Mouse (Mus musculus): ENCODE measurements around the gene Fam3b. TPM values are rescaled to one million over a fixed set of nuclear protein-coding genes. Genes with fewer than 3 reads are reported as not detected.
A peak's percentile ranks its signal among the peaks of the same experiment; 100 is the strongest.

The Fam3b gene
- polyA plus RNA-seq, 1 experiment: not detected

DNA sequence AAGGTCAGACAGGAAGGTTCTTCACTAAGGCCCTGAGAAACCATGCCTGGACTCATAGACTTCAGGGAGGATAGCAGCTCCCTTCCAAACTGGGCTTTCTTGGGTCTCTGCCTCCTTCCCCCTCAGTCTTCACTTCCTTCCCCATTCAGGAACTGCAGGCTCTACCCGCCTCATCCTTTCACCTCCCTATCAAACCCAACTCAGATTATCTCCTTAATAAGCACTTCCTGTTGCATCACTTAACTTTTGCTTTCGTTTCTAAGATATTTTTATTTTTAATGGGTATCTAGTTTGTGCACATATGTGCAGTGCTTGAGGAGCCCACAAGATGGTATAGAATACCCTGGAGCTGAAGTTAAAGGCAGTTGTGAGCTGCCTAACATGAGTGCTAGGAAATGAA lies 36.0 kb downstream of the Fam3b start:
- H3K27me3 ChIP-seq (ENCODE audit: control insufficient read depth, insufficient read depth, insufficient read length): no peaks in the 10 kb centered on the region
- no peak overlapping the region for H3ac ChIP-seq (ENCODE audit: control insufficient read depth, insufficient read length)
- no peak overlapping the region for H3K4me3 ChIP-seq
- H3K79me2 ChIP-seq (ENCODE audit: control insufficient read depth, insufficient read depth): no peaks in the 10 kb centered on the region
- H3K4me2 ChIP-seq (ENCODE audit: low read depth): no peak overlapping the region
- no peaks in the 10 kb centered on the region for H3K36me3 ChIP-seq (ENCODE audit: control insufficient read depth, insufficient read depth)
- TF ChIP-seq REST (IDR thresholded peaks at IDR 0.05; ENCODE audit: insufficient read depth, insufficient read length): no peak
- no peak for TF ChIP-seq SRF (IDR thresholded peaks at IDR 0.05; ENCODE audit: control insufficient read depth, insufficient read length, low read depth)
- TF ChIP-seq POLR2A (IDR thresholded peaks at IDR 0.05; ENCODE audit: insufficient read length, low read depth): no peak
- no peak for TF ChIP-seq POLR2AphosphoS2 (IDR thresholded peaks at IDR 0.05; ENCODE audit: insufficient read length, low read depth)
- TF ChIP-seq MAX (IDR thresholded peaks at IDR 0.05; ENCODE audit: low read depth): no peak
- no peak for TF ChIP-seq USF1 (IDR thresholded peaks at IDR 0.05; ENCODE audit: low read depth)
- no peak for TF ChIP-seq TCF3 (IDR thresholded peaks at IDR 0.05; ENCODE audit: insufficient read length, low read depth)
- TF ChIP-seq MYOD1 (IDR thresholded peaks at IDR 0.05; ENCODE audit: control insufficient read depth in 1 of 3, insufficient read length in 2 of 3, low read depth in 2 of 3): no peak
- TF ChIP-seq TCF12 (IDR thresholded peaks at IDR 0.05; ENCODE audit: insufficient read depth, poor library complexity, severe bottlenecking): no peak
- TF ChIP-seq E2F4 (IDR thresholded peaks at IDR 0.05; ENCODE audit: insufficient read depth): no peak
- no peak for TF ChIP-seq CEBPB (IDR thresholded peaks at IDR 0.05; ENCODE audit: insufficient read depth, poor library complexity, severe bottlenecking)
- TF ChIP-seq MYOG (IDR thresholded peaks at IDR 0.05; ENCODE audit: control insufficient read depth in 1 of 3, insufficient read depth in 1 of 3, insufficient read length in 2 of 3, low read depth in 2 of 3): no peak

DNA sequence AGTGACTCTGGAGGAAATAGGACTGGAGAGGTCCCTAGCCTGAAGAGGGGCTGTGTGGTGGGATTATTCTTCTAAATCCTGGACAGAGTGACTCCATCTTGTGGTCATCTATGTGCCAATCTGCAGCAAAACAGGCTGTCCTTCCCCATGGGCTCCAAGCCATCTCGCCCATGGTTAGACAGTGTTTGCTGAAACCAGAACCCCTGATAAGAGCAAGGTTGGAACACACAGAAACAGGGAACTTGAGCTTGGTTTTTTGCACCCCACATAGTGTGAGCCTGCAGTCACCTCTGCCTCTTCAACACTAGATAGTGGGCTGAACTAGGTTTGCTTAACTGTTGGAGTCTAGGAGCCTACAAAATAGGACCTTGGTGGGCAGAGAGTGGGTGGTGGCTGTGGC lies 38.1 kb downstream of the Fam3b start:
- H3K36me3 ChIP-seq (ENCODE audit: control insufficient read depth, insufficient read depth): no peaks in the 10 kb centered on the region
- H3K4me3 ChIP-seq: no peak overlapping the region
- no peak overlapping the region for H3ac ChIP-seq (ENCODE audit: control insufficient read depth, insufficient read length)
- TF ChIP-seq MAX (IDR thresholded peaks at IDR 0.05; ENCODE audit: low read depth) (no peak), E2F4 (IDR thresholded peaks at IDR 0.05; ENCODE audit: insufficient read depth) (no peak), POLR2AphosphoS2 (IDR thresholded peaks at IDR 0.05; ENCODE audit: insufficient read length, low read depth) (no peak), REST (IDR thresholded peaks at IDR 0.05; ENCODE audit: insufficient read depth, insufficient read length) (no peak), POLR2A (IDR thresholded peaks at IDR 0.05; ENCODE audit: insufficient read length, low read depth) (no peak), TCF3 (IDR thresholded peaks at IDR 0.05; ENCODE audit: insufficient read length, low read depth) (no peak), SRF (IDR thresholded peaks at IDR 0.05; ENCODE audit: control insufficient read depth, insufficient read length, low read depth) (no peak), TCF12 (IDR thresholded peaks at IDR 0.05; ENCODE audit: insufficient read depth, poor library complexity, severe bottlenecking) (no peak), USF1 (IDR thresholded peaks at IDR 0.05; ENCODE audit: low read depth) (no peak), CEBPB (IDR thresholded peaks at IDR 0.05; ENCODE audit: insufficient read depth, poor library complexity, severe bottlenecking) (no peak)
- H3K27me3 ChIP-seq (ENCODE audit: control insufficient read depth, insufficient read depth, insufficient read length): no peaks in the 10 kb centered on the region
- H3K4me2 ChIP-seq (ENCODE audit: low read depth): no peak overlapping the region
- no peaks in the 10 kb centered on the region for H3K79me2 ChIP-seq (ENCODE audit: control insufficient read depth, insufficient read depth)

DNA sequence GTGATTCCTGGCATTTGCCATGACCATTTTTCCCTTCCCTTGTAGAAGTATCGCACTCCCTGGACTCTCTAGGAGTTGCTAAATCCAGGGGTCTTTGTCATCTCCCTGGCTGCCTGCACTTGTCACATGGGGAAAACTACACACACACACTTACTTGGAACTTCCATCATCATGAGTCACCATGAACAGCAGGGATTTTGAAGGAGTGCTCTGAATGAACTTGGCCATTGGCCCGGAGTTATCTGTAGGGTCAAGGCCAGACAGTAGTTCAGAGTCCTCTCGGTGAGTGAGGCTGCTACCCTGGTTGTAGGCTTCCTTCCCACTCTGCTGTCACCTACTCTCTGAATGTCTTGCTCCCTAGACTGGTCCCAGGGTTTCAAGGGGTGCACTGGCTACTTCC lies 39.0 kb downstream of the Fam3b start:
- TF ChIP-seq USF1 (IDR thresholded peaks at IDR 0.05; ENCODE audit: low read depth) (peak; percentile 55), REST (IDR thresholded peaks at IDR 0.05; ENCODE audit: insufficient read depth, insufficient read length) (no peak)
- H3K36me3 ChIP-seq (ENCODE audit: control insufficient read depth, insufficient read depth): no peaks in the 10 kb centered on the region

DNA sequence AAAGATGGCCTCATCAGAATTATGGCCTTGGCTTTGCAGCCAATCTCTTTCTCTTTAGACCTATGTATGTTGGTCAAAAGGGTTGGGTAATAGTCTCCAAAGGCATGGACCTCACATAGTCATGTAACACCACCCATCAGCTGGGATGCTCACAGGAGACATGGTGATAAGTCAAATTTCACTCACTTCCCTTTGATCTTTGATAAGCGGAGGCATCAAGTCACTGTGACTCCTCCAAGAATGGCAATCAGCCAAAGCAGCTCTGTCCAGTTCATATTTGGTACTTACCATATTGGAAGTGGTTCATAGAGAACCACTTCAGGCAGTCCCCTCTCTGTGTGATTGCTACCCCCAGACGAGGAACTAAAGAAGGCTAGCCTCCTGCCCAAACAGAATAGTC lies 39.9 kb downstream of the Fam3b start:
- Histone ChIP-seq H3K4me2 (ENCODE audit: low read depth) (no peak overlapping the region), H3ac (ENCODE audit: control insufficient read depth, insufficient read length) (no peak overlapping the region), H3K36me3 (ENCODE audit: control insufficient read depth, insufficient read depth) (no peaks in the 10 kb centered on the region), H3K4me3 (no peak overlapping the region), H3K79me2 (ENCODE audit: control insufficient read depth, insufficient read depth) (no peaks in the 10 kb centered on the region), H3K27me3 (ENCODE audit: control insufficient read depth, insufficient read depth, insufficient read length) (no peaks in the 10 kb centered on the region)
- no peak for TF ChIP-seq CEBPB (IDR thresholded peaks at IDR 0.05; ENCODE audit: insufficient read depth, poor library complexity, severe bottlenecking)
- no peak for TF ChIP-seq TCF3 (IDR thresholded peaks at IDR 0.05; ENCODE audit: insufficient read length, low read depth)
- no peak for TF ChIP-seq POLR2AphosphoS2 (IDR thresholded peaks at IDR 0.05; ENCODE audit: insufficient read length, low read depth)
- TF ChIP-seq MAX (IDR thresholded peaks at IDR 0.05; ENCODE audit: low read depth): no peak
- no peak for TF ChIP-seq SRF (IDR thresholded peaks at IDR 0.05; ENCODE audit: control insufficient read depth, insufficient read length, low read depth)
- TF ChIP-seq TCF12 (IDR thresholded peaks at IDR 0.05; ENCODE audit: insufficient read depth, poor library complexity, severe bottlenecking): no peak
- TF ChIP-seq MYOD1 (IDR thresholded peaks at IDR 0.05; ENCODE audit: control insufficient read depth in 1 of 3, insufficient read length in 2 of 3, low read depth in 2 of 3): no peak
- TF ChIP-seq MYOG (IDR thresholded peaks at IDR 0.05; ENCODE audit: control insufficient read depth in 1 of 3, insufficient read depth in 1 of 3, insufficient read length in 2 of 3, low read depth in 2 of 3): no peak
- TF ChIP-seq POLR2A (IDR thresholded peaks at IDR 0.05; ENCODE audit: insufficient read length, low read depth): no peak
- TF ChIP-seq E2F4 (IDR thresholded peaks at IDR 0.05; ENCODE audit: insufficient read depth): no peak

More for the DNA sequence above, 39.0 kb downstream of the Fam3b start:
- Histone ChIP-seq H3K4me3 (no peak overlapping the region), H3ac (ENCODE audit: control insufficient read depth, insufficient read length) (no peak overlapping the region), H3K79me2 (ENCODE audit: control insufficient read depth, insufficient read depth) (no peaks in the 10 kb centered on the region), H3K27me3 (ENCODE audit: control insufficient read depth, insufficient read depth, insufficient read length) (no peaks in the 10 kb centered on the region), H3K4me2 (ENCODE audit: low read depth) (no peak overlapping the region)

DNA sequence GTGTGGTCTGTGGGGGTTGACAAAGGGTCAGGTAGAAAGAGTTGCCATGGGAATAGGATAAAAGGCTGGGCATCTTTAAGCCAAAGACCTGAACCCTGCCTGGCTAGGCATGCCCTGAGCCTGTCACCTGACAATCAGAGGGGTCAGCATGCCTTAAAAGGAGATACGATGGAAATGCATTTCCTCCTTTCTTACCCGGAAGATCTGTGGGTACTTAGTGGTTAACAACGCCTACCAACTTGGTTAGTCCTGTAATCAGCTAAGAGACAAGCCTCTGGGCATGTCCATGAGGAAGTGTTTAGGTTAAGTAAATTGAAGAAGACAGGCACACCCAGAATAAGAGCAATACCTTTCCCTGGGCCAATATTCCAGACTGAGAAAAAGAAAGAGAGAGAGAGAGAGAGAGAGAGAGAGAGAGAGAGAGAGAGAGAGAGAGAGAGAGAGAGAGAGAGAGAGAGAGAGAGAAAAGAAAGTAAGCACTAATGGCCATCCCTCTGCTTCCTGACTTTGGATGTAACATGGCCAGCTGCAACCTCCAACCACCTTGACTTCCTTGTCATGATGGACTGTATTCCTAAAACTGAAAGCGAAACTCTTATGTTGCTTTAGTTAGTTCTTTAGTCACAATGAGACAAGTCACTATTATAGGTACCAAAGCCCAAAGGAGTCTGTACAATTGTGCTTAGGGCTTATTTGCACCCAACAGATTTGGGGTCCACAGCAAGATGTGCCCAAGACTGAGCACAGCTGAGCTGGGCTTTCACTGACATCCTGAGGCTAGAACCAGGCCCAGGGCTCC lies 46.4 kb downstream of the Fam3b start:
- H3K4me2 ChIP-seq (ENCODE audit: low read depth): no peak overlapping the region
- H3K79me2 ChIP-seq (ENCODE audit: control insufficient read depth, insufficient read depth): no peaks in the 10 kb centered on the region
- H3K4me3 ChIP-seq: no peak overlapping the region
- no peaks in the 10 kb centered on the region for H3K27me3 ChIP-seq (ENCODE audit: control insufficient read depth, insufficient read depth, insufficient read length)
- no peaks in the 10 kb centered on the region for H3K36me3 ChIP-seq (ENCODE audit: control insufficient read depth, insufficient read depth)
- TF ChIP-seq POLR2A (IDR thresholded peaks at IDR 0.05; ENCODE audit: insufficient read length, low read depth) (no peak), SRF (IDR thresholded peaks at IDR 0.05; ENCODE audit: control insufficient read depth, insufficient read length, low read depth) (no peak), TCF3 (IDR thresholded peaks at IDR 0.05; ENCODE audit: insufficient read length, low read depth) (no peak), E2F4 (IDR thresholded peaks at IDR 0.05; ENCODE audit: insufficient read depth) (no peak), MYOD1 (IDR thresholded peaks at IDR 0.05; ENCODE audit: control insufficient read depth in 1 of 3, insufficient read length in 2 of 3, low read depth in 2 of 3) (no peak), TCF12 (IDR thresholded peaks at IDR 0.05; ENCODE audit: insufficient read depth, poor library complexity, severe bottlenecking) (no peak), MAX (IDR thresholded peaks at IDR 0.05; ENCODE audit: low read depth) (no peak), MYOG (IDR thresholded peaks at IDR 0.05; ENCODE audit: control insufficient read depth in 1 of 3, insufficient read depth in 1 of 3, insufficient read length in 2 of 3, low read depth in 2 of 3) (no peak), REST (IDR thresholded peaks at IDR 0.05; ENCODE audit: insufficient read depth, insufficient read length) (no peak), CEBPB (IDR thresholded peaks at IDR 0.05; ENCODE audit: insufficient read depth, poor library complexity, severe bottlenecking) (no peak), USF1 (IDR thresholded peaks at IDR 0.05; ENCODE audit: low read depth) (no peak), POLR2AphosphoS2 (IDR thresholded peaks at IDR 0.05; ENCODE audit: insufficient read length, low read depth) (no peak)
- no peak overlapping the region for H3ac ChIP-seq (ENCODE audit: control insufficient read depth, insufficient read length)

Measured in myocyte (in vitro differentiated cells).